Mouse (Mus musculus) small intestine, adult 2 months (tissue): ENCODE results near the gene Pltp.

Experiments
- CTCF ChIP-seq: fragments of 200-500 bp; IDR thresholded peaks from 2 replicates; pipeline ENCODE4 v1.5.1; 2012; ENCODE audit warnings: low read depth, mild to moderate bottlenecking, control low read depth, inconsistent platforms, low read length, moderate library complexity, mixed read lengths; ENCODE audit not compliant: insufficient replicate concordance, insufficient read length; ENCODE audit errors: extremely low read depth
- POLR2A ChIP-seq: fragments of 200-500 bp; IDR thresholded peaks from 2 replicates; pipeline ENCODE4 v1.6.1; 2012; ENCODE audit warnings: low read depth, mild to moderate bottlenecking, control low read depth, inconsistent platforms, low read length, moderate library complexity

GRCm38 (mm10) chr2:164832748-164833301 lies 24.7 kb downstream of the Pltp start, which contains the start of gene Ctsa:
- TF ChIP-seq CTCF (peak; percentile 46; the same call in 1 of the 2 replicates), POLR2A (no peak)
